Mouse (Mus musculus): ENCODE measurements around the gene Dcst2. TPM values are rescaled to one million over a fixed set of nuclear protein-coding genes. Genes with fewer than 3 reads are reported as not detected.
A peak's percentile ranks its signal among the peaks of the same experiment; 100 is the strongest.

The Dcst2 gene
- polyA plus RNA-seq, 1 experiment from 2014 or later, result not detected

GRCm38 (mm10) chr3:89381233-89381632 lies 19.5 kb downstream of the Dcst2 start:
- Histone ChIP-seq H3K4me3 (ENCODE audit: low read depth, low read length) (no peak overlapping the region), H3K9ac (ENCODE audit: low read length) (no peak overlapping the region), H3K27ac (ENCODE audit: low read depth, low read length) (no peak overlapping the region), H3K36me3 (ENCODE audit: control insufficient read depth, insufficient read depth, low read length) (no peaks in the 10 kb centered on the region), H3K4me1 (ENCODE audit: control insufficient read depth, insufficient read depth, low read length) (peaks cover 21% of the 10 kb centered on the region), H3K27me3 (ENCODE audit: control insufficient read depth, insufficient read depth, low read length) (no peaks in the 10 kb centered on the region), H3K9me3 (ENCODE audit: control insufficient read depth, low read length) (no peaks in the 10 kb centered on the region), H3K4me2 (no peak overlapping the region)
- no peak for DNase-seq (ENCODE audit: low spot score, missing footprints)
- no peak for ATAC-seq (ENCODE audit: low FRiP score)
- WGBS, result 87% methylated on average over 11 of the region's 11 CpGs

- 90% methylated on average over 9 of the region's 9 CpGs for WGBS
- Histone ChIP-seq H3K9me3 (ENCODE audit: control insufficient read depth, low read length) (no peaks in the 10 kb centered on the region), H3K4me2 (no peak overlapping the region), H3K4me3 (ENCODE audit: low read depth, low read length) (no peak overlapping the region), H3K4me1 (ENCODE audit: control insufficient read depth, insufficient read depth, low read length) (peaks cover 21% of the 10 kb centered on the region), H3K36me3 (ENCODE audit: control insufficient read depth, insufficient read depth, low read length) (no peaks in the 10 kb centered on the region), H3K27ac (ENCODE audit: low read depth, low read length) (no peak overlapping the region), H3K9ac (ENCODE audit: low read length) (no peak overlapping the region), H3K27me3 (ENCODE audit: control insufficient read depth, insufficient read depth, low read length) (no peaks in the 10 kb centered on the region)
- ATAC-seq (ENCODE audit: low FRiP score) (no peak), DNase-seq (ENCODE audit: low spot score, missing footprints) (no peak)
These were observed 20.5 kb downstream of the Dcst2 start for GRCm38 (mm10) chr3:89382033-89382882.

GRCm38 (mm10) chr3:89382950-89383349 lies 21.2 kb downstream of the Dcst2 start:
- H3K4me1 ChIP-seq (ENCODE audit: control insufficient read depth, insufficient read depth, low read length), result peaks cover 20% of the 10 kb centered on the region
- no peaks in the 10 kb centered on the region for H3K27me3 ChIP-seq (ENCODE audit: control insufficient read depth, insufficient read depth, low read length)
- H3K27ac ChIP-seq (ENCODE audit: low read depth, low read length), result no peak overlapping the region
- H3K9ac ChIP-seq (ENCODE audit: low read length), result no peak overlapping the region
- no peaks in the 10 kb centered on the region for H3K36me3 ChIP-seq (ENCODE audit: control insufficient read depth, insufficient read depth, low read length)
- no peaks in the 10 kb centered on the region for H3K9me3 ChIP-seq (ENCODE audit: control insufficient read depth, low read length)
- ATAC-seq (ENCODE audit: low FRiP score), result no peak
- no peak overlapping the region for H3K4me3 ChIP-seq (ENCODE audit: low read depth, low read length)
- no peak for DNase-seq (ENCODE audit: low spot score, missing footprints)
- H3K4me2 ChIP-seq, result no peak overlapping the region
- WGBS, result 86% methylated on average over 5 of the region's 5 CpGs

GRCm38 (mm10) chr3:89383651-89384255 lies 22.0 kb downstream of the Dcst2 start:
- no peaks in the 10 kb centered on the region for H3K9me3 ChIP-seq (ENCODE audit: control insufficient read depth, low read length)
- no peak overlapping the region for H3K9ac ChIP-seq (ENCODE audit: low read length)
- H3K36me3 ChIP-seq (ENCODE audit: control insufficient read depth, insufficient read depth, low read length), result no peaks in the 10 kb centered on the region
- H3K4me3 ChIP-seq (ENCODE audit: low read depth, low read length), result no peak overlapping the region
- no peak overlapping the region for H3K4me2 ChIP-seq
- no peak for ATAC-seq (ENCODE audit: low FRiP score)
- DNase-seq (ENCODE audit: low spot score, missing footprints), result no peak
- WGBS, result 86% methylated on average over 5 of the region's 5 CpGs
- peaks cover 14% of the 10 kb centered on the region for H3K4me1 ChIP-seq (ENCODE audit: control insufficient read depth, insufficient read depth, low read length)
- no peak overlapping the region for H3K27ac ChIP-seq (ENCODE audit: low read depth, low read length)
- no peaks in the 10 kb centered on the region for H3K27me3 ChIP-seq (ENCODE audit: control insufficient read depth, insufficient read depth, low read length)

GRCm38 (mm10) chr3:89384331-89385076 lies 22.7 kb downstream of the Dcst2 start:
- ATAC-seq (ENCODE audit: low FRiP score), result peak; percentile 47; the same call in 1 of the 2 replicates
- H3K36me3 ChIP-seq (ENCODE audit: control insufficient read depth, insufficient read depth, low read length), result no peaks in the 10 kb centered on the region
- no peaks in the 10 kb centered on the region for H3K9me3 ChIP-seq (ENCODE audit: control insufficient read depth, low read length)
- H3K27me3 ChIP-seq (ENCODE audit: control insufficient read depth, insufficient read depth, low read length), result no peaks in the 10 kb centered on the region
- H3K27ac ChIP-seq (ENCODE audit: low read depth, low read length), result no peak overlapping the region
- no peak for DNase-seq (ENCODE audit: low spot score, missing footprints)
- WGBS, result 47% methylated on average over 12 of the region's 12 CpGs
- H3K4me3 ChIP-seq (ENCODE audit: low read depth, low read length), result no peak overlapping the region
- no peak overlapping the region for H3K9ac ChIP-seq (ENCODE audit: low read length)
- peaks cover 10% of the 10 kb centered on the region for H3K4me1 ChIP-seq (ENCODE audit: control insufficient read depth, insufficient read depth, low read length)
- H3K4me2 ChIP-seq, result no peak overlapping the region

- no peak overlapping the region for H3K4me2 ChIP-seq
- H3K9me3 ChIP-seq (ENCODE audit: control insufficient read depth, low read length), result no peaks in the 10 kb centered on the region
- DNase-seq (ENCODE audit: low spot score, missing footprints), result no peak
- no peaks in the 10 kb centered on the region for H3K36me3 ChIP-seq (ENCODE audit: control insufficient read depth, insufficient read depth, low read length)
- H3K4me3 ChIP-seq (ENCODE audit: low read depth, low read length), result no peak overlapping the region
- no peak overlapping the region for H3K27ac ChIP-seq (ENCODE audit: low read depth, low read length)
- H3K9ac ChIP-seq (ENCODE audit: low read length), result no peak overlapping the region
- no peak for ATAC-seq (ENCODE audit: low FRiP score)
- peaks cover 10% of the 10 kb centered on the region for H3K4me1 ChIP-seq (ENCODE audit: control insufficient read depth, insufficient read depth, low read length)
- H3K27me3 ChIP-seq (ENCODE audit: control insufficient read depth, insufficient read depth, low read length), result no peaks in the 10 kb centered on the region; the same call in 1 of the 2 replicates
- 41% methylated on average over 11 of the region's 11 CpGs for WGBS
These were observed 23.7 kb downstream of the Dcst2 start for GRCm38 (mm10) chr3:89385451-89385850.

GRCm38 (mm10) chr3:89386438-89387420 lies 25.0 kb downstream of the Dcst2 start:
- DNase-seq (ENCODE audit: low spot score, missing footprints) (no peak), ATAC-seq (ENCODE audit: low FRiP score) (no peak)
- Histone ChIP-seq H3K9ac (ENCODE audit: low read length) (no peak overlapping the region), H3K27ac (ENCODE audit: low read depth, low read length) (no peak overlapping the region), H3K4me3 (ENCODE audit: low read depth, low read length) (no peak overlapping the region), H3K27me3 (ENCODE audit: control insufficient read depth, insufficient read depth, low read length) (peaks cover 6% of the 10 kb centered on the region), H3K9me3 (ENCODE audit: control insufficient read depth, low read length) (no peaks in the 10 kb centered on the region), H3K4me1 (ENCODE audit: control insufficient read depth, insufficient read depth, low read length) (peaks cover 20% of the 10 kb centered on the region), H3K36me3 (ENCODE audit: control insufficient read depth, insufficient read depth, low read length) (no peaks in the 10 kb centered on the region), H3K4me2 (no peak overlapping the region)
- WGBS, result 53% methylated on average over 17 of the region's 17 CpGs

GRCm38 (mm10) chr3:89387632-89388031 lies 25.9 kb downstream of the Dcst2 start:
- 71% methylated on average over 11 of the region's 11 CpGs for WGBS
- ATAC-seq (ENCODE audit: low FRiP score) (no peak), DNase-seq (ENCODE audit: low spot score, missing footprints) (no peak)
- Histone ChIP-seq H3K4me2 (no peak overlapping the region), H3K27ac (ENCODE audit: low read depth, low read length) (no peak overlapping the region), H3K36me3 (ENCODE audit: control insufficient read depth, insufficient read depth, low read length) (no peaks in the 10 kb centered on the region), H3K4me1 (ENCODE audit: control insufficient read depth, insufficient read depth, low read length) (peaks cover 27% of the 10 kb centered on the region), H3K9me3 (ENCODE audit: control insufficient read depth, low read length) (no peaks in the 10 kb centered on the region), H3K27me3 (ENCODE audit: control insufficient read depth, insufficient read depth, low read length) (peaks cover 11% of the 10 kb centered on the region), H3K4me3 (ENCODE audit: low read depth, low read length) (no peak overlapping the region), H3K9ac (ENCODE audit: low read length) (no peak overlapping the region)

Measured in midbrain, embryonic 11.5 days (tissue).